Mouse (Mus musculus) limb, embryonic 14.5 days (tissue): Measurements from ENCODE around the gene Timm13. TPM values are rescaled to one million over a fixed set of nuclear protein-coding genes. Genes with fewer than 3 reads are reported as not detected.

Experiments used
- ATAC-seq: fragments of 200-750 bp; cut with Nextera tagmentation; 2 replicates; pipeline ENCODE4 v1.8.0; 2017; ENCODE audit warnings: low read depth, moderate number of reproducible peaks, moderate TSS enrichment; ENCODE audit not compliant: low FRiP score
- DNase-seq: peaks from one replicate; pipeline ENCODE4 v3.0.0-alpha.2; 2015; ENCODE audit warnings: low spot score
- H3K27ac ChIP-seq: fragments of 300-500 bp; sonication (generic); replicated peaks from 2 replicates; pipeline ENCODE4 v1.5.1; 2014; ENCODE audit warnings: low read depth, mild to moderate bottlenecking, low read length, moderate library complexity, mixed read lengths
- H3K27me3 ChIP-seq: fragments of 300-500 bp; sonication (generic); 2 replicates; pipeline ENCODE4 v1.6.1; 2014; ENCODE audit warnings: low read length, mixed read lengths; ENCODE audit not compliant: control insufficient read depth, insufficient read depth
- H3K36me3 ChIP-seq: fragments of 300-500 bp; sonication (generic); 2 replicates; pipeline ENCODE4 v1.6.1; 2014; ENCODE audit warnings: mild to moderate bottlenecking, low read length, moderate library complexity, mixed read lengths; ENCODE audit not compliant: control insufficient read depth, insufficient read depth
- H3K4me1 ChIP-seq: fragments of 300-500 bp; sonication (generic); 2 replicates; pipeline ENCODE4 v1.6.1; 2014; ENCODE audit warnings: antibody characterized with exemption, low read length, mixed read lengths; ENCODE audit not compliant: control insufficient read depth, insufficient read depth
- H3K4me2 ChIP-seq: fragments of 300-500 bp; sonication (generic); replicated peaks from 2 replicates; pipeline ENCODE4 v1.6.1; 2014; ENCODE audit warnings: low read depth, mild to moderate bottlenecking, low read length, moderate library complexity; ENCODE audit not compliant: severe bottlenecking
- H3K4me3 ChIP-seq: fragments of 300-500 bp; sonication (generic); replicated peaks from 2 replicates; pipeline ENCODE4 v1.5.1; 2014; ENCODE audit warnings: low read length
- H3K9ac ChIP-seq: fragments of 300-500 bp; sonication (generic); 2 replicates; pipeline ENCODE4 v1.6.1; 2014; ENCODE audit warnings: mild to moderate bottlenecking, low read depth, low read length, moderate library complexity; ENCODE audit not compliant: severe bottlenecking
- H3K9me3 ChIP-seq: fragments of 300-500 bp; sonication (generic); 2 replicates; pipeline ENCODE4 v1.6.1; 2016; ENCODE audit warnings: low read length; ENCODE audit not compliant: control insufficient read depth
- POLR2A ChIP-seq: fragments of 200-500 bp; IDR thresholded peaks from 2 replicates; pipeline ENCODE4 v1.8.0; 2012; ENCODE audit warnings: inconsistent platforms, mild to moderate bottlenecking, moderate library complexity, borderline replicate concordance; ENCODE audit not compliant: insufficient read depth, insufficient read length; ENCODE audit errors: extremely low read depth
- WGBS: fragments of 180-500 bp; shearing (Covaris S2); extraction: QIAGEN DNeasy Blood & Tissue Kit; methylation state at CpG from one replicate; pipeline ENCODE4 v1.1.7; 2014; 5-methylcytosine and 5-hydroxymethylcytosine counted together
- polyA plus RNA-seq, 2 experiments: library from polyadenylated mRNA; depleted of rRNA in 1 of 2; stranded (reverse) in 1 of 2; unstranded in 1 of 2; fragments of >200 nt; fragmentation: Nextera tagmentation in 1 of 2; extraction: Ambion mirVana in 1 of 2; gene quantifications; 2 replicates each; pipeline versions ENCODE4 v1.2.1 to v1.2.3; 2012 to 2014

The Timm13 gene
- polyA plus RNA-seq, 2 experiments, result 229 to 335 TPM

DNA sequence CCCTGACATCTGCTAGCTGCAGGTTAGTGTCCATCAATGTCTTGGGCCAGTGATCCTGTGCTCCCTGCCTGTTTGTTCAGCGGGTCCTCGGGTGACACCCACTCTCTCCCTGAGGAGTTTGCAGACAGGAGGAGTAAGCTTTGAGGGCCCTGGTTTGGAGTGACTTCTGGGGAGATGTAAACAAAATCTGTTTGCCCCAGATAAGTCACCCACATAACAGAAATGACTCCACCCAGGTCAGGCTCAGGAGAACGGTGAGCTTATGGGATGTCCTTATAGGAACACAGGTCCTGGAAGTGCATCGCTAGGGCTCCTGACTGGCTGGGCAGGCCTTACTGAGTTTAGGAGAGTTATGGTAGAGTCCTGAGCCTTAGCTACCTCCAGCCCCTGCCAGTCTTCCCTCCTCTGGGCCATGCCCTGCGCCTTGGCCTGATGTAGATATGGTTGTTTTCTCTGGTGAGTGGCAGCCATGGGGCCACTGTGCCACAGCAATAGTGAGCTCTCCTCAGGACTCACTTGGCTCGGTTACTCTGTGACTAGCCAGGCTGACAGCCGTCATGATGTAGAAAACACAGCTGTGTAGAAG lies 42.3 kb downstream of the Timm13 start:
- 90% methylated on average over 7 of the region's 7 CpGs for WGBS

DNA sequence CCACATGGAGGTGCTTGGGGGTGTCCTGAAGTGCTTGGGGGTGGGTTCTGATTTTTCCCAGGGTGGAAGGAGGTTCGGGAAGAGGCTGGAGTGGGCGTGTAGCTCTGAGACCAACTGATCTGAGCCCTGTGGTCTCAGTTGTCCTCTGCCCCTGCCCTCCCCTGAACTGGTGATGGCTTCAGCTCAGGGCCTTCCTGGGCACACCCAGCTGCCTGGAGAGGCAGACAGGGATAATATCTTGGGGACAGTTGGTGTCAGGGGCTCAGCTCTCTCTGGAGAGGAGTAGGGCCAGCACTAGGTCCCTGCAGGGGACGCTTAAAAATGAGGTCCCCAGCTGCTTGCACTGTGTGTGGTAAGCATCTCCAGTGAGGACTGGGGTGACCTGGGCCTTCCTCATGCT lies 42.9 kb downstream of the Timm13 start:
- H3K4me2 ChIP-seq, result no peak overlapping the region
- H3K4me1 ChIP-seq, result peaks cover 20% of the 10 kb centered on the region
- H3K36me3 ChIP-seq, result peaks cover 20% of the 10 kb centered on the region
- H3K4me3 ChIP-seq, result no peak overlapping the region
- no peaks in the 10 kb centered on the region for H3K27me3 ChIP-seq
- DNase-seq, result no peak
- peak overlapping the region; percentile 36; the same call in 1 of the 2 replicates for H3K9ac ChIP-seq
- no peak for ATAC-seq
- H3K27ac ChIP-seq, result no peak overlapping the region
- H3K9me3 ChIP-seq, result no peaks in the 10 kb centered on the region
- 73% methylated on average over 3 of the region's 3 CpGs for WGBS
- TF ChIP-seq POLR2A, result no peak

More for the DNA sequence above, 42.3 kb downstream of the Timm13 start:
- H3K4me3 ChIP-seq, result no peak overlapping the region
- no peak for ATAC-seq
- no peak for TF ChIP-seq POLR2A
- no peak for DNase-seq
- H3K27me3 ChIP-seq, result no peaks in the 10 kb centered on the region
- no peaks in the 10 kb centered on the region for H3K9me3 ChIP-seq
- peaks cover 21% of the 10 kb centered on the region for H3K36me3 ChIP-seq
- H3K4me1 ChIP-seq, result peaks cover 20% of the 10 kb centered on the region
- H3K27ac ChIP-seq, result no peak overlapping the region
- H3K4me2 ChIP-seq, result no peak overlapping the region
- peak overlapping the region; percentile 36; the same call in 1 of the 2 replicates for H3K9ac ChIP-seq

DNA sequence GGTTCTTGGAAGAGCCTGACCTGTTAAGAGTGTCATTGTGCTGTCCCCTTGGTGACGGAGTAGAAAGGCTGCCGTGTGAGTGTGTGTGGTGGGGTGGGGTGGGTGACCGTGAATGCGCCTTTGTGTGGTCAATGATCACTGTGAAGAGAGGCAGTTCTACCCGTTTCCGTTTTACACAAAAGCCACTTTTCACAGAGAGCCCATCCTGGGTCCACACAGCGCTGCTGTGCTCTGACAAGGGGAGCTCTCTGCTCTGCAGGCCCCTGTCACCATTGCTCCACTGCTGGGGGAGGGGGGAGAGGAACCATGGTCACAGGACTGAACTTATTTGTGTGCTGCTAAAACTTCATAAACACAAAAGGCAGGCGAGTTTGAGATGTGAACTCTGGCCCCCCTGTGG lies 43.4 kb downstream of the Timm13 start:
- TF ChIP-seq POLR2A, result no peak
- Histone ChIP-seq H3K4me3 (no peak overlapping the region), H3K36me3 (peaks cover 19% of the 10 kb centered on the region), H3K4me1 (peaks cover 20% of the 10 kb centered on the region), H3K4me2 (no peak overlapping the region), H3K27me3 (no peaks in the 10 kb centered on the region), H3K9ac (peak overlapping the region; percentile 36; the same call in 1 of the 2 replicates), H3K27ac (no peak overlapping the region), H3K9me3 (no peaks in the 10 kb centered on the region)
- 83% methylated on average over 8 of the region's 8 CpGs for WGBS
- ATAC-seq (no peak), DNase-seq (no peak)

DNA sequence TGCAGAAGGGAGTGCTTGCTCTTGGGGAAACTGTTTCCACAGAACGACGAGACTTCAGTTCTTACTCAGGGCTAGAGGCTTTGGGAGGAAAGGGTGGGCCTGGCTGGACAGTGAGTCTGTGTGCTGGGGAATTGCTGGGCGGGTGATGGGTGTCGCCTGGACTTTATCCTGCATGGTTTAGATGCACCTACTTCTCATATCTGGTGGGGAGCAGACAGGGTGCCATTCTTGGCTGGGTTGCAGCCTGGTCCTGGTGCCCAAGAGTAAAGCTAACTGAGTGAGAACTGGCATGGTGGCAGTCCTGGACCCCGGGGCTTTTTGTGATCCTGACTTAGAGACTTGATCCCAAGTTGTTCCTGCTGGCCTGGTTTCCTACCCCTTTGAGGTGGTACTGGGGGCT lies 43.9 kb downstream of the Timm13 start:
- no peak overlapping the region for H3K27ac ChIP-seq
- no peaks in the 10 kb centered on the region for H3K9me3 ChIP-seq
- 0 out of 2 replicates have a peak overlapping the region, but pooled peaks have one; percentile 99 for H3K4me2 ChIP-seq
- 85% methylated on average over 5 of the region's 5 CpGs for WGBS
- H3K27me3 ChIP-seq, result no peaks in the 10 kb centered on the region
- no peak for TF ChIP-seq POLR2A
- peaks cover 20% of the 10 kb centered on the region for H3K4me1 ChIP-seq
- DNase-seq, result no peak
- peak overlapping the region; percentile 36 for H3K9ac ChIP-seq
- H3K36me3 ChIP-seq, result peaks cover 19% of the 10 kb centered on the region
- no peak overlapping the region for H3K4me3 ChIP-seq
- no peak for ATAC-seq

DNA sequence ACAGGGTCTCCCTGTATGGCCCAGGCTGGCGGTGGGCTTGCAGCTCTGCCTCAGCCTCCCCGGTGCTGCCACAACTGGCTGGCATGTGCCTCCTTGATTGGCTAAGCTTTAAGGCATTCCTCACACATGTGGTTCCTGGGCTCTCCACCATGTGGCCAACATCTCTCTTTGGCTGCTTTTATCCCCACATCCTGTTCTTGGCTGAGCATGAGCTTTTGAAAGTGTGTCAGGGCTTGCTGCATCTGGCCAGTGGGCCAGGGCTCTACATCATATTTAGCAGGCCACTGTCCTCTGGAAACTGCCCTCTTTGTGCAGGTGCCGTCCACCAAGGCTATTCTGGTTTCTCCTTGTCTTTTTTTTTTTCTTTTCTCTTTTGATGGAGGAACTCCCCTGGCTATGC lies 44.5 kb downstream of the Timm13 start:
- H3K27ac ChIP-seq, result peak overlapping the region; percentile 4; the same call in 1 of the 2 replicates
- no peak for TF ChIP-seq POLR2A
- 41% methylated on average over 3 of the region's 3 CpGs for WGBS

DNA sequence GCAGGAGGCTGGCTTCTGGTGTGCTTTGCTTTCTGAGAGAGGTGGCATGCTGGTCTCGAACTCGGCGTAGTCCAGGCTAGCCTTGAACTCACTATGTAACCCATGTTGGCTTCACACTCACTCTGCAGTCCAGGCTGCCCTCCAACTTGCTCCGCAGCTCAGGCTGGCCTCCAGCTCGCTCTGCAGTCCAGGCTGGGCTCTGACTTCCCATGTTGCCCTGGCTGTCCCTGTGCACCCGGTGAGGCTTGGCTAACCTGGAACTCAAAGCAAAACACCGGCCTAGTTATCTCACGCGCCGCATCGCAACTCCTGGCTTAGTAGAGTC lies 45.1 kb downstream of the Timm13 start:
- no peak for DNase-seq
- Histone ChIP-seq H3K9me3 (no peaks in the 10 kb centered on the region), H3K36me3 (peaks cover 24% of the 10 kb centered on the region), H3K4me2 (peak overlapping the region; percentile 99), H3K4me3 (peak overlapping the region; percentile 92), H3K4me1 (peaks cover 20% of the 10 kb centered on the region), H3K27me3 (no peaks in the 10 kb centered on the region), H3K27ac (peak overlapping the region; percentile 4; the same call in 1 of the 2 replicates), H3K9ac (peak overlapping the region; percentile 77)
- TF ChIP-seq POLR2A, result no peak
- no peak for ATAC-seq
- WGBS, result 16% methylated on average over 11 of the region's 11 CpGs

More for the DNA sequence above, 44.5 kb downstream of the Timm13 start:
- peak; percentile 38 for DNase-seq
- Histone ChIP-seq H3K9me3 (no peaks in the 10 kb centered on the region), H3K4me1 (peaks cover 20% of the 10 kb centered on the region), H3K27me3 (no peaks in the 10 kb centered on the region), H3K36me3 (peaks cover 21% of the 10 kb centered on the region), H3K9ac (peak overlapping the region; percentile 77), H3K4me2 (peak overlapping the region; percentile 99), H3K4me3 (peak overlapping the region; percentile 92)
- no peak for ATAC-seq
